10 mouse cellular contexts compared by ENCODE assay signal in the genomic region with DNA sequence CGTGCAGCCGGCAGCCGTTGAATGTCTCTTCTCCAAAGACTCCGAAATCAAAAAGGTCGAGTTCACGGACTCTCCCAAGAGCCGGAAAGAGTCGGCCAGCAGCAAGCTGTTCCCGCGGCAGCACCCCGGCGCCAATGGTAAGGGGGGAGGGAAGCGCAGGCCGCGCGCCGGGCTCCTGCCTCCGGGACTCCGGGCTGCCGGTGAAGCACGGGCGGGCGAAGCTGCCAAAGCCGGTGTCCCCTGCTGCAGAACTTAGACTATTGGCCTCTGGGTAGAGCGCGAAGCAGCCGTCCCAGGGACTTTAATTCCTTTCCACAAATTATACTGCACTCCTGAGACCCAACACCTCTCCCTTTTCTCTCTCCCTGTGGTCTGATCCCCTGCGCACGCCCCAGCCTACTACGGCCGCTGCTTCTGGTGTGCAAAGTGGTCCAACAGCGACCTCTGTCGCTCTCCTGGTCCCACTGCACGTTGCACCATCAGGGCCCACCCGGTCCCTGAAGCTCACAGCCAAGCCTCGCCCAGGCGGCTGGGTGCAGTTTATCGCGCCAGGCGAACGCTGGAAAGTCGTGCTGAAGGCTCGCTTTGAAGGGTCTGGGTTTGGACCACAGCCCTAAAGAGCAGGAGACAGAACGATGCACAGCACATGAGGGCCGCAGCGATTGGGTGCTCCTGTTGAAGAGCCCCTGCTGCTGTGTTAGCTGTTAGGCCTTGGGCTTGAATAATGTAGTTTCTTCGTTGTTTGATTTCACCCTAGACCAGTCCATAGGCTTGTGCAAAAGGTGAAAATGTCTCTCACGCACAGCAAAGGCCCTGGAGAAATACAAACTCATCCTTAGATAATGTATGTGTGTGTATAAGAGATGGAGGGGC. TPM values are rescaled to one million over a fixed set of nuclear protein-coding genes. Genes with fewer than 3 reads are reported as not detected.
DNase-seq lines count a peak whose midpoint lies in the region; ATAC-seq and TF ChIP-seq lines count a peak whose summit lies in the region.
"Had no signal": no experiment of that assay in that cellular context is flagged by ENCODE, and none has a peak within 500 bp of the region (broad histone marks: within the 10 kb centered on the region; RNA-seq: fewer than 3 reads in every experiment).

No protein-coding gene starts in this region.

- no peaks in the 10 kb centered on the region for H3K9me3 ChIP-seq in kidney, embryonic 15.5 days (replicated peaks)
- no peaks in the 10 kb centered on the region for H3K9me3 ChIP-seq in liver, embryonic 14.5 days (ENCODE audit: control insufficient read depth, low read length)
- no peaks in the 10 kb centered on the region for H3K9me3 ChIP-seq in neural tube, embryonic 14.5 days (ENCODE audit: control insufficient read depth, low read length)

- TF ChIP-seq EP300 in liver, embryonic 14.5 days (IDR thresholded peaks at IDR 0.05; ENCODE audit: low read depth), result no peak

- peak; percentile 70 for DNase-seq in kidney, adult 18-20 months
- no peak for DNase-seq in kidney, adult 11 months
- DNase-seq in embryo, embryonic 9.5 days (ENCODE audit: extremely low spot score), result peak; percentile 91
- peak; percentile 11 to 20 (median 15) for DNase-seq in liver, embryonic 14.5 days (ENCODE audit: low read depth in 3 of 3, low spot score in 3 of 3)
- peak; percentile 68 to 75 for DNase-seq in urinary bladder, postnatal 36 days (ENCODE audit: low spot score in 2 of 2)

- peak overlapping the region; percentile 47 for H3K4me3 ChIP-seq in kidney, embryonic 15.5 days (replicated peaks)
- peak overlapping the region in 1 of 2 experiments; percentile 31; a peak in 2 of 4 replicates for H3K4me3 ChIP-seq in liver, embryonic 14.5 days (ENCODE audit: insufficient read depth in 1 of 2, low read depth in 2 of 2, low read length in 2 of 2)
- peak overlapping the region; percentile 29 for H3K4me3 ChIP-seq in neural tube, embryonic 14.5 days (ENCODE audit: low read depth, low read length)

- TF ChIP-seq CTCF in liver, embryonic 14.5 days (IDR thresholded peaks at IDR 0.05; ENCODE audit: low read depth), result peak; percentile 86

- no peaks in the 10 kb centered on the region for H3K36me3 ChIP-seq in kidney, embryonic 15.5 days
- H3K36me3 ChIP-seq in liver, embryonic 14.5 days (replicated peaks; ENCODE audit: control insufficient read depth, insufficient read depth, low read depth), result no peaks in the 10 kb centered on the region
- no peaks in the 10 kb centered on the region for H3K36me3 ChIP-seq in neural tube, embryonic 14.5 days (ENCODE audit: control insufficient read depth, insufficient read depth, low read length)
- H3K36me3 ChIP-seq: G1E had no signal

- H3K9ac ChIP-seq in kidney, embryonic 15.5 days, result 0 out of 2 replicates have a peak overlapping the region, but pooled peaks have one; percentile 27
- no peak overlapping the region for H3K9ac ChIP-seq in liver, embryonic 14.5 days (replicated peaks)
- H3K9ac ChIP-seq in neural tube, embryonic 14.5 days (replicated peaks; ENCODE audit: low read depth, low read length), result no peak overlapping the region

- WGBS in kidney, embryonic 15.5 days, result under 1% methylated on average over 48 of the region's 48 CpGs
- 1% methylated on average over 48 of the region's 48 CpGs for WGBS in liver, embryonic 14.5 days (ENCODE audit: insufficient replicate concordance)
- 1% methylated on average over 48 of the region's 48 CpGs for WGBS in neural tube, embryonic 14.5 days

- H3K4me1 ChIP-seq in kidney, embryonic 15.5 days, result peaks cover 29% of the 10 kb centered on the region
- H3K4me1 ChIP-seq in liver, embryonic 14.5 days (replicated peaks; ENCODE audit: control insufficient read depth in 2 of 2, insufficient read depth in 2 of 2, low read length in 1 of 2), result no peaks in the 10 kb centered on the region
- H3K4me1 ChIP-seq in neural tube, embryonic 14.5 days (ENCODE audit: control insufficient read depth, insufficient read depth, low read length), result peaks cover 9% of the 10 kb centered on the region

- peaks cover 96% of the 10 kb centered on the region for H3K27me3 ChIP-seq in kidney, embryonic 15.5 days
- H3K27me3 ChIP-seq in liver, embryonic 14.5 days (ENCODE audit: control insufficient read depth, insufficient read depth, low read length), result peaks cover 93% of the 10 kb centered on the region
- H3K27me3 ChIP-seq in neural tube, embryonic 14.5 days (ENCODE audit: control insufficient read depth, insufficient read depth, low read length), result peaks cover 69% of the 10 kb centered on the region

- peak; percentile 94 for ATAC-seq in granulocyte monocyte progenitor cell, adult 5-6 weeks (replicated peaks; ENCODE audit: poor library complexity, severe bottlenecking)
- peak; percentile 95 for ATAC-seq in kidney, embryonic 15.5 days (replicated peaks; ENCODE audit: low FRiP score)
- no peak for ATAC-seq in liver, embryonic 14.5 days (ENCODE audit: insufficient read depth)
- ATAC-seq in neural tube, embryonic 14.5 days (ENCODE audit: low read depth), result peak; percentile 96

- H3K27ac ChIP-seq in kidney, embryonic 15.5 days, result no peak overlapping the region
- no peak overlapping the region for H3K27ac ChIP-seq in liver, embryonic 14.5 days
- H3K27ac ChIP-seq in neural tube, embryonic 14.5 days (ENCODE audit: low read depth, low read length), result no peak overlapping the region

- H3K4me2 ChIP-seq in kidney, embryonic 15.5 days, result peak overlapping the region; percentile 85
- peak overlapping the region; percentile 45 for H3K4me2 ChIP-seq in liver, embryonic 14.5 days (ENCODE audit: low read depth)
- H3K4me2 ChIP-seq in neural tube, embryonic 14.5 days (ENCODE audit: low read depth, low read length), result peak overlapping the region; percentile 76

RNA-seq across cellular contexts. Expression of a gene that starts 5.0 kb away (rescaled TPM):
- not detected in 2 replicates for total RNA-seq in granulocyte monocyte progenitor cell, adult 5-6 weeks (2014; fragmentation: Nextera tagmentation)
- total RNA-seq in granulocyte monocyte progenitor cell, adult 5-6 weeks (2017), result not detected in 2 replicates
- polyA plus RNA-seq in kidney, embryonic 15.5 days (2015; fragmentation: Nextera tagmentation; extraction: Ambion mirVana), result 6.2 and 9.8 TPM in 2 replicates
- 0.52 and 0.71 TPM in 2 replicates for polyA plus RNA-seq in liver, embryonic 14.5 days (2012; rRNA removed)
- 0.36 and 0.47 TPM in 2 replicates for polyA plus RNA-seq in liver, embryonic 14.5 days (2014; fragmentation: Nextera tagmentation; extraction: Ambion mirVana)
- 4.5 and 5.0 TPM in 2 replicates for polyA plus RNA-seq in neural tube, embryonic 14.5 days (2014; fragmentation: Nextera tagmentation; extraction: Ambion mirVana)
- polyA plus RNA-seq: G1E; spleen, adult 2 months had no signal
